Mouse (Mus musculus): Measurements from ENCODE around the gene Wwox. TPM values are rescaled to one million over a fixed set of nuclear protein-coding genes. Genes with fewer than 3 reads are reported as not detected.

Wwox gene
- polyA plus RNA-seq, 1 experiment, result 4.7 TPM

GRCm38 (mm10) chr8:114839998-114840397 lies 400.5 kb downstream of the Wwox start:
- no peaks in the 10 kb centered on the region for H3K36me3 ChIP-seq (replicated peaks; ENCODE audit: low read length)
- H3K4me1 ChIP-seq, result no peaks in the 10 kb centered on the region; the same call in 1 of the 2 replicates
- H3K4me3 ChIP-seq (replicated peaks), result no peak overlapping the region
- no peaks in the 10 kb centered on the region for H3K27me3 ChIP-seq (replicated peaks)
- no peak for TF ChIP-seq FLI1 (IDR thresholded peaks at IDR 0.05; ENCODE audit: low read length)
- TF ChIP-seq GATA1 (IDR thresholded peaks at IDR 0.05; ENCODE audit: borderline replicate concordance, low read length), result no peak
- H3K9me3 ChIP-seq, result peaks cover 29% of the 10 kb centered on the region

- H3K27me3 ChIP-seq (replicated peaks), result no peaks in the 10 kb centered on the region
- TF ChIP-seq FLI1 (IDR thresholded peaks at IDR 0.05; ENCODE audit: low read length) (no peak), GATA1 (IDR thresholded peaks at IDR 0.05; ENCODE audit: borderline replicate concordance, low read length) (no peak)
- no peaks in the 10 kb centered on the region for H3K4me1 ChIP-seq
- H3K4me3 ChIP-seq (replicated peaks), result no peak overlapping the region
- peaks cover 8% of the 10 kb centered on the region for H3K9me3 ChIP-seq
- H3K36me3 ChIP-seq (replicated peaks; ENCODE audit: low read length), result no peaks in the 10 kb centered on the region
Measured at GRCm38 (mm10) chr8:114847666-114848065, 408.2 kb downstream of the Wwox start.

- peaks cover 15% of the 10 kb centered on the region for H3K9me3 ChIP-seq
- no peak overlapping the region for H3K4me3 ChIP-seq (replicated peaks)
- no peaks in the 10 kb centered on the region for H3K36me3 ChIP-seq (replicated peaks; ENCODE audit: low read length)
- no peaks in the 10 kb centered on the region for H3K4me1 ChIP-seq
- H3K27me3 ChIP-seq (replicated peaks), result no peaks in the 10 kb centered on the region
- no peak for TF ChIP-seq GATA1 (IDR thresholded peaks at IDR 0.05; ENCODE audit: borderline replicate concordance, low read length)
- TF ChIP-seq FLI1 (IDR thresholded peaks at IDR 0.05; ENCODE audit: low read length), result no peak
Measured at GRCm38 (mm10) chr8:114849461-114849860, 410.0 kb downstream of the Wwox start.

GRCm38 (mm10) chr8:114850014-114850870 lies 410.8 kb downstream of the Wwox start:
- H3K4me1 ChIP-seq, result no peaks in the 10 kb centered on the region
- peaks cover 15% of the 10 kb centered on the region for H3K9me3 ChIP-seq

GRCm38 (mm10) chr8:114853765-114854164 lies 414.3 kb downstream of the Wwox start:
- Histone ChIP-seq H3K36me3 (replicated peaks; ENCODE audit: low read length) (no peaks in the 10 kb centered on the region), H3K4me3 (replicated peaks) (no peak overlapping the region), H3K4me1 (no peaks in the 10 kb centered on the region), H3K9me3 (peaks cover 23% of the 10 kb centered on the region), H3K27me3 (replicated peaks) (no peaks in the 10 kb centered on the region)
- TF ChIP-seq FLI1 (IDR thresholded peaks at IDR 0.05; ENCODE audit: low read length), result no peak
- TF ChIP-seq GATA1 (IDR thresholded peaks at IDR 0.05; ENCODE audit: borderline replicate concordance, low read length), result no peak

More at GRCm38 (mm10) chr8:114850014-114850870, 410.8 kb downstream of the Wwox start:
- TF ChIP-seq GATA1 (IDR thresholded peaks at IDR 0.05; ENCODE audit: borderline replicate concordance, low read length), result no peak
- Histone ChIP-seq H3K27me3 (replicated peaks) (no peaks in the 10 kb centered on the region), H3K36me3 (replicated peaks; ENCODE audit: low read length) (no peaks in the 10 kb centered on the region), H3K4me3 (replicated peaks) (no peak overlapping the region)

- no peak overlapping the region for H3K4me3 ChIP-seq (replicated peaks)
- H3K4me1 ChIP-seq, result no peaks in the 10 kb centered on the region
- H3K9me3 ChIP-seq, result peaks cover 23% of the 10 kb centered on the region
- H3K27me3 ChIP-seq (replicated peaks), result no peaks in the 10 kb centered on the region
- TF ChIP-seq FLI1 (IDR thresholded peaks at IDR 0.05; ENCODE audit: low read length), result no peak
- TF ChIP-seq GATA1 (IDR thresholded peaks at IDR 0.05; ENCODE audit: borderline replicate concordance, low read length), result no peak
- H3K36me3 ChIP-seq (replicated peaks; ENCODE audit: low read length), result no peaks in the 10 kb centered on the region
Measured at GRCm38 (mm10) chr8:114855833-114856232, 416.4 kb downstream of the Wwox start.

- peaks cover 15% of the 10 kb centered on the region for H3K4me1 ChIP-seq
- no peak overlapping the region for H3K4me3 ChIP-seq (replicated peaks)
- H3K9me3 ChIP-seq, result peaks cover 15% of the 10 kb centered on the region
- TF ChIP-seq GATA1 (IDR thresholded peaks at IDR 0.05; ENCODE audit: borderline replicate concordance, low read length) (no peak), FLI1 (IDR thresholded peaks at IDR 0.05; ENCODE audit: low read length) (no peak)
- no peaks in the 10 kb centered on the region for H3K36me3 ChIP-seq (replicated peaks; ENCODE audit: low read length)
- no peaks in the 10 kb centered on the region for H3K27me3 ChIP-seq (replicated peaks)
Measured at GRCm38 (mm10) chr8:114865911-114866310, 426.5 kb downstream of the Wwox start.

GRCm38 (mm10) chr8:114869321-114869720 lies 429.9 kb downstream of the Wwox start:
- TF ChIP-seq GATA1 (IDR thresholded peaks at IDR 0.05; ENCODE audit: borderline replicate concordance, low read length) (no peak), FLI1 (IDR thresholded peaks at IDR 0.05; ENCODE audit: low read length) (no peak)
- Histone ChIP-seq H3K36me3 (replicated peaks; ENCODE audit: low read length) (no peaks in the 10 kb centered on the region), H3K27me3 (replicated peaks) (no peaks in the 10 kb centered on the region), H3K9me3 (peaks cover 20% of the 10 kb centered on the region), H3K4me1 (peaks cover 15% of the 10 kb centered on the region), H3K4me3 (replicated peaks) (no peak overlapping the region)

GRCm38 (mm10) chr8:114870410-114870809 lies 431.0 kb downstream of the Wwox start:
- TF ChIP-seq FLI1 (IDR thresholded peaks at IDR 0.05; ENCODE audit: low read length) (no peak), GATA1 (IDR thresholded peaks at IDR 0.05; ENCODE audit: borderline replicate concordance, low read length) (no peak)
- peaks cover 20% of the 10 kb centered on the region for H3K9me3 ChIP-seq

GRCm38 (mm10) chr8:114872491-114872890 lies 433.0 kb downstream of the Wwox start:
- Histone ChIP-seq H3K9me3 (peaks cover 20% of the 10 kb centered on the region), H3K4me1 (peaks cover 15% of the 10 kb centered on the region), H3K4me3 (replicated peaks) (no peak overlapping the region), H3K27me3 (replicated peaks) (no peaks in the 10 kb centered on the region), H3K36me3 (replicated peaks; ENCODE audit: low read length) (no peaks in the 10 kb centered on the region)
- TF ChIP-seq FLI1 (IDR thresholded peaks at IDR 0.05; ENCODE audit: low read length) (no peak), GATA1 (IDR thresholded peaks at IDR 0.05; ENCODE audit: borderline replicate concordance, low read length) (no peak)

More at GRCm38 (mm10) chr8:114870410-114870809, 431.0 kb downstream of the Wwox start:
- peaks cover 15% of the 10 kb centered on the region for H3K4me1 ChIP-seq
- no peaks in the 10 kb centered on the region for H3K36me3 ChIP-seq (replicated peaks; ENCODE audit: low read length)
- no peak overlapping the region for H3K4me3 ChIP-seq (replicated peaks)
- no peaks in the 10 kb centered on the region for H3K27me3 ChIP-seq (replicated peaks)

All from megakaryocyte, embryonic 14.5 days (primary cell).